Mouse (Mus musculus) layer of hippocampus, adult 9-11 months (tissue): ENCODE measurements around the gene Ache.

Experiments
- DNase-seq: peaks from one replicate; pipeline ENCODE4 v3.0.0; 2022

Gene Ache

DNA sequence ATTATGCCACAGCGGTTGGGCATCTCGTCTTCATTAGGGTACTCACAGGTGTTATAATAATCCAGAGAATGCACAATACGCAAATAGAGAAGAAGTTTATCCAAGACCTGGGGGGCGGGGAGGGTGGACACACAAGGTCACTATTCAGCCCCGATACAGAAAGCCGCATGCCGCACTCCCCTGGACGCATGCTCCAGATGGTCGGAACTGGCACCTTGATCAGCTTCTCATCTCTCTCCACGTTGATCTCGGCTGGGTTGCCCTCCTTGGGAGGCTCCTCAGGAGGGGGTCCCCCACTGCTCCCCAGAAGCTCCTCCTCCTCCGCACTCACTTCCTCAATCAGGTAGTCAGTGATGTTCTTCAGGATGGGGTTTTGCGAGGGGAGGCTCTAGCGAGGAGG, 9.8 kb downstream of the Ache start:
- DNase-seq = no peak

DNA sequence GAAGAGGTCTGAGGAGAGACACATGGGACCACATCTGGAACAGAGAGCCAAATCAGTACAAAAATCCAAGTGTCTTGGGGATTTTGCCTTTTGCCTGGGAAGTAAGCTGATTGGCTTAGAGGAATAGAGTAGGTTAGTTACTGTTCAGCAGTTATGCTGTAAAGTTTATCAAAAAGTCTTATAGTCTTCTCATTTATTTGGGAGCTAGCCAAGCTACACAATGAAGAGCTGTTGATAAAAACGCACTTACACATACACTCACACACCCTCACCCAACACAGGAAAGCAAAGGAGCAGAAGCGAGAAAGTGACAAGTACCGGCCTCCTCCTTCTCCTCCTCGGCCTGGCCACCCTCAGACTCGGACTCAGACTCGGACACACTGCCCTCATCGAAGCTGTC, 11.9 kb downstream of the Ache start:
- DNase-seq = no peak

DNA sequence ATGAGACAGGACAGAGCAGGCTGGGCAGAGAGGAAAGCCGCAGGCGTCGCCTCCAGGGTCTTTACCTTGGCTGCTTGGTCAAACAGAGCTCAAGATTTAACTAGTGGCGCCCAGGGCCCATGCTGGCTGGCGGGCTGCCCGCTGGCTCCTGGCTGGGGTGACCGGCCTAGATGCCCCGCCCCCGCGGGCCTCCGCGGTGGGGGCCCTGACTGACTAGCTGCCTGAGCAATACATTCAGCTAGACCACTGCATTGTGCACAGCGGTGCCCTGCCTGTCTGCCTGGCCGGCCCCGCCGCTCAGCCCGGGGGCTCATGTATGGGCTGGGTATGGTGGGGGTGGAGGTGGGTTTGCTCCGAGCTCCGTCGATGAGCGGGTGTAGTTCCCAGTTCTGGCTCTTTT, 13.9 kb downstream of the Ache start:
- no peak for DNase-seq

DNA sequence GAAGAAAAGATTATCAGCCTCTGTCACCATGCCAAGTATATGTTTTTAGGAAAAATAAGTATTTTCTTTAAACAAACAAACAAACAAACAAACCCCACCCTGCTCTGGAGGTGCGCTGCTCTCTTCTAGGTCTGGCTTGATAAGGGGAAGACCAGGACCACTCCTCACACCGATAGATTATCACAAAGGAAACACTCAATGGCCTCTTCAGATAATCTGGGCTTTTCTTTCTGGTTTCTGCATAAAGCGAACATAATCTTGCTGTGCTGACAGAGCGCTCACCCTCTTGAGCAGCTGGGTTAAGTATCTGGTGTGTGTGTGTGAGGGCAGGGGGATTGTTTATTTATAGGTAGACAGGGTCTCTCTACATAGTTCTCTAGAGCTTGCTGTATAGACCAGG, 16.3 kb downstream of the Ache start:
- no peak for DNase-seq

DNA sequence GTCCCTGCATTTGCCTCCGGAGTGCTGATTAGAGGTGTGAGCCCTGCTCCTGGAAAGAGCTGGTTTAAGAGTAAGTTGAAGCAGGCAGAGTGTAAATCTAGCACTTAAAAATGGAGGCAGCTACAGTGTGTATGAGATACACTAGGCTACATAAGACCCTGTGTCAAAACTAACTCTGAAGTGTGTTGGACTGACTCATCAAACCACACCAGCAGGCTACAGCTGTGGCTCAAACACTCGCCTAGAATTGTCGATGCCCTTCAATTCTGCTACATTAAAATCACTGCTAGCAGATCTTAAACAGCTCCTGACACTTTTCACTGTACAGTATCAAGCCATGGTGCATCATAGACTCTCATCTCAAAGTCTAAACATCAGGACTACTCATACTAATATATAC, 16.8 kb downstream of the Ache start:
- DNase-seq = no peak

DNA sequence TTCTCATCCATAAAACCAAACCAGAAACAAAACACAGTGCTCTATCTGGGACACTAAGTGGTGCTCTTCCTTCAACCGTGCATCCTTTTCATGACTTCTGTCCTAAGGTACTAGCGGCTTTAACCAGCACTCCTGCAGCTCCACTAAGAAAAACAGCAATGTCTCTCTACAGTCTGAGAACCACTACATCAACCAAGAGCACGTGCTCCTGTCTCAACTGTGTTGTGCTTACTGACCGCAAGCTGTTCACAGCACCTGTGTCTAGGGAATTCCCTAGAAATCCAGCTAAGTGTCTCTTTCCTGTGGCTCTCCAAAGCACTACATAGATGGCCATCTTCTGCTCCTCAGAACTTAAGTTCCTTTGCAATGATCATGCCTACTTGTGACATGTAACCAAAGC, 17.5 kb downstream of the Ache start:
- DNase-seq = no peak

DNA sequence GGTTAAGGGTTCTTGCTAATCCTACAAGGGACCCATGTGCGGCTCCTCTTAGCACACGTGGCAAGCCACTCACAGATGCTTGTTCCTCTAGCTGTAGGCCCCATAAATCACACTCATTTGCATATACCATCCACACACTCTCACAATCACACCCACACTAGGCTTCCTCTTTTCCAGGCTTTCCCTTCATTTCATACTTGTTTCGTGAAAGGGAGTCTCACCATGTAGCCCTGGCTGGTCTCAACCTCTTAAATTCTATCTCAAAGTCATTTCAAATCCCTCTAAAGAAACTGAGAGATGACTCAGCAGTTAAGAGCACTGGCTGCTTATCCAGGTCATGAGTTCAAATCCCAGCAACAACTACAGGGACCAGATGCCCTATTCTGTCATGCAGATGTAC, 18.5 kb downstream of the Ache start:
- DNase-seq = no peak

DNA sequence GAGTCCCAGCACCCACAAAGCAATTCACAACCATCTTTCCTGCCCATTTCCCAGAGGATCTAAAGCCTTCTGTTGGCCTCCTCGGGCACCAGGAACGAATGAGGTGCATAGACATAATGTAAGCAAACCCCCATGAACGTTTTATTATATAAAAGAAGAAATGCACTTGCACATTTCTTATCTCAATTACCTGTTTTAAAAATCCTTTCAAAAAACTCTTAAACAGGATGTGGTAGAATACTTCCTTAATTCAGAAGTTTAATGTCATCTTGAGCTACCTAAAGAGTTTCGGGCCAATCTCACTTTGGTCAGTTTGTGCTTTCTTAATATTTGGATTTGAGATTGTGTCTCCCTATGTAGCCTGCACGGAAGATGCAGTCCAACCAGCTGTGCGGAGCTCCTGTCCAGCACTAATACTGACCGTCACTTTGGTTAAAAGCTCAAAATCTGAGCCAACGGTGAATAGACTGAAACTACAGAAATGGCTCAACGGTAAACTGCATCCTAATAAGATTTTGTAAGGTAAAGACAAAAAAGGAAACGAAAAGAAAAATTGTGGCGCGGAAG, 19.2 kb downstream of the Ache start:
- DNase-seq = no peak

DNA sequence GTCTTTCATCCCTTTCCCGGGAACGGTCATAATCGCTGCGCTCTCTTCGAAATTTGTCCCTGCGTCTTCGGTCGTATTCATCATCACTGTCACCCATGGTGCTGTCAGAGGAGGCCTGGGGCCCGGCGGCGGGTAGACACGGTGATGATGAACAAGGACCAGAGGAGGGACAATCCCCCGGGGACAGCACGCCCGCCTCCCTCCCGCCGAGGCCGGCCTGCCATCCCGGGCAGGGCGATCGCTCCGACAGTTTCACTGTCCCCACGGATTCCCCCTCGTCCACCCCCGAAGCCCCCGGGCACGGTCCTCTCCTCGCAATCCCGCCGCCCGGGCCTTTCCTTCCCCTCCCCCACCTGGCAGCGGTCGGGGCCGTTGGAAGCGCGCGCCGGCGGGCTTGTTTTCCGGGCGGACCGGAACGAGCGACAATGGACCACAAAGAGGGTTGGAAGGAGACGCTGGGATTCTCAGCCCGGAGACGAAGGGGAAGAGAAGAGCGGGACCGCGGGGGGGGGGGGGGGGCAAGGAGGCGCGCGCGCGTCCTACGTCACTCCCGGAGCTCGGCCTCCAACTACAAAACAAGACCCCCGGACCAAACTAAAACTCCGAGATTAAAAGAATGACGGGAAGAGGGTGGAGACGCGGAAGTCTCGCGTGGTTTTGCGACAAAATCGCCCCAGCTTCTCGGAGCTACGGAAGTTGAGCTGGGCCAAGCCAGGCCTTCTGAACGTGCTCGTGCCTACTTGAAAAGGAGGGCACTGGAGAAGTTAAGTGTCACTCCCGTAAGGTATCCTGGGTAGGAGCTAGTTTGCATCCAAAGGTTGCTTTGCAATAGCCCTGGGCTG, 20.0 kb downstream of the Ache start, which contains the start of gene Srrt:
TSS of gene Srrt (minus strand) at position 604 of the 842 bp plus-strand sequence.
- peak; percentile 93 for DNase-seq

DNA sequence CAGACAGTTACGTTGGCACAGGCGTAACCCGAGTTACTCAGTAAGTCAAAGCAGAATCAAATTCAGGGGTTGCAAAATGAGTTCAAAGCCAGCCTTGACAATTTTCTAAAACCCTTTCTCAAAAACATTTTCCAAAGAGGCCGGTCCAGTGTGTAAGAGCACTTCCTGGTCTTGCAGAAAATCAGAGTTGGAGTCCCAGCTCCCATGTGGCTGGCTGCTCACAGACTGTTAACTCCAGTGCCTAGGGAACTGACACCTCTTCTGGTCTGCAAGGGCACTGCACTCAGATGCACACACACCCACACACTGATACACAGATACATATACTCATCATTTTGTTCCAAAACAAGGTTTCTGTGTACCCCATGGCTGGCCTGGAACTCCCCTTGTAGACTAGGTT, 21.0 kb downstream of the Ache start:
- no peak for DNase-seq

DNA sequence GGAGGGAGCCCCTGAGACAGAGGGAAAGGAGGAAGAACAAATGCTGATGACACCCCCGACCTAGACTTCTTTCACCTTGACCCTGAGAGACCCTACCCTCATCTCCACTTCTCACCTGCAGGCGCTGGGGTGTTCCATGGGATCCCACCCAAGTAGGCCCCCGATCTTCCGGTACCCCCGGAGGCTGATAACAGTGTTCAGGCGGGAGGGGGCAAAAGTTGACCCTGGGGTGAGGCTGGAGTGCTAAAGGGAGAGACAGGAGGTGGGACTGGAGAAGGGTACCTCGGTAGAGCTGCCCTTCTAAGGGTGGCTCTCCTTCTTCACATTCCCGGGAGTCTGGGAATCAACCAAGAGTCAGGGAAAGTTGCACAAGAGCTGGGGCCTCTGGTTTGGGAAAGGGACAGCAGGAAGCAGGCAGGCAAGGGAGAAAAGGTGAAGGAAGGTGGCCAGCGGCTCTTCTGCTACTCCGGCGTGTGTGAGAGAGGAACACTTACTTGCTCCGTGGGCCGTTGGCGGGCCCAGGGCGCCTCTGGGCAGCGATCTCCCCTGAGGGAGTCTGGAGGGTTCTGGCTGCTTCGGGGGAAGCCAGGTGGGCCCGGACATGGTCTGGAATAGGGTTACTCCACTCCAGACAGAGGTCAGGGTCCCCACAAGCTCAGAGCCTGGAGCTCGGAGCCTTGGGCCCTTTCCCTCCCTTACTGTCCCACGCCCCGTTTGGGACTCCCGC, 26.3 kb downstream of the Ache start:
- no peak for DNase-seq

DNA sequence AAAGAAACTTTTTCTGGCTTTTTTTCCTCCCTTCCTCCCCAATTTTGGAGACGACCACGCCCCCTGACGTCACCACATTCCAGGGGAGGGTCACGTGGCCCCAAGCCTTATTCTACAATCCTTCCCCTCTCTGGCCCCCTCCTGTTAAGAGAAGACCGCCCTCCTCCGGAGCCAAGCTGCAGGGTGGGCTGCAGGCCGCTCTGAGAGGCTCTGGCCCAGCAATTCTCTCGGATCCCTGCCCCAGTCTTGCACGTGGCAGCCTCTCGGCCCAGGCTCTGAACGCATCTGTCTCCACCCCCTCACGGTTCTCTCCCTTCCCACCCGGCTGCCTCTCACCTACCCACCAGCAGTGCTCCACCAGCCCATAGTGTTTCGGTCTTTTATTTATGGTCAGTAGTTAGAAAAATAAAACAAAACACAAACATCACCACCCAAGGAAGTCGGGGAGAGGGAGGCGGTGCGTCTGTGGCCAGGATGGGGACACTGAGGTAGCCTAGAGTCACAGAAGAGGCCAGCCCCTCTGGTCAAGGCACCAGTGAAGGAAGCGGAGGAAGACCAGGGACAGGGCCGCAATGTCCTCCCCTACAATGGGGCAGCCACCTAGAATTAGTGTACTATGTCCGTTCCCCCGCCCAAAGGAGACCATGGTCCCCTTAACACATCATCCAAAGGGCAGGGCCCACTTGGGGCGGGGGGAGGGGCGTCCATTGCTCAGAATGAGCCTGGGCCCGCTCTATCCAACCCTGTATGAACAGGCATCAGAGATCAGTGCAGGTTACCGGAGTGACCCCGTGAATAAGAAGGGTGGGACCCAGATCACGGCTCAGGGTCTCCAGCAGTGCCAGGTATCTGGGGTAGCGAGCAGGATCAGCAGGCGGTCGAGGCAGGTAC, 27.1 kb downstream of the Ache start, which contains the start of gene Trip6:
TSS of gene Trip6 (minus strand) at position 212 of the 891 bp plus-strand sequence.
- no peak for DNase-seq

DNA sequence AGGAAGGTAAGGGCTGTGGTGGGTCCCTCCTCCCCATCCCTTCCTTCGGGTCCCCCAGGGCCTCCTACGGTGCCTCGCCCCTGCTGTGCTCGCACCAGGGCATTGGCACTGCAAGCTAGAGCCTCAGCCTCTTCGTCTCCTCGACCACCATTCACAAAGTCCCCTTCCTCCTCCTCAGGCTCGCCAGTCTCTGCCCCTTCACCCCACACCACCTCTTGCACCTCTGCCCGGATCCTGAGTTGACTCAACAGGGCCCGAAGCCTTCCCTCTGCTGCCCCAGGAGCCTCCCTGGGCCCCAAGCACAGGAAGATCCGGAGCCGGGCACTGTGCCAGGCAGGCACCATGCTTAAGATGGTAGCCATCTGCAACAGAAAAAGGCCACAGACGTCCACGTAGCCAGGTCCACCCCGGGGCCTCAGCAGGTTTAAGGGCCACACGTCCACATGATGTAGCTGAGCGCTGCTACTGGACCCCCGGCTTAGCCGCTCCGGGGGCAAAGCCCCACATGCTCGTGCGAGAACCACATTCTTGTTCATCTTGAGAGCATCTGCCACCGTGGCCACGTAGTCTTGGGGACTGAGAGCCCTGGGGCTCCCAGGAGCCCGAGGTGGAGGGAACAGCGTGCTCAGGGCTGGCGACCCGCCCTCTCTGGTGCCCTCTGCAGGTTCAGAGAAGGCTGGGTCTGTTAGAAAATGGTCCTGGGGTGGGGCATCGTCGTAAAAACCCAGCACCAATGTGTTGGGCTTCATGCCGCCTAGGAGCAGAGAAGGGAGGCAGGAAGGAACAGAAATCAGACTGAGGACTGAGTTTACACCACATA, 28.0 kb downstream of the Ache start:
- DNase-seq = no peak

DNA sequence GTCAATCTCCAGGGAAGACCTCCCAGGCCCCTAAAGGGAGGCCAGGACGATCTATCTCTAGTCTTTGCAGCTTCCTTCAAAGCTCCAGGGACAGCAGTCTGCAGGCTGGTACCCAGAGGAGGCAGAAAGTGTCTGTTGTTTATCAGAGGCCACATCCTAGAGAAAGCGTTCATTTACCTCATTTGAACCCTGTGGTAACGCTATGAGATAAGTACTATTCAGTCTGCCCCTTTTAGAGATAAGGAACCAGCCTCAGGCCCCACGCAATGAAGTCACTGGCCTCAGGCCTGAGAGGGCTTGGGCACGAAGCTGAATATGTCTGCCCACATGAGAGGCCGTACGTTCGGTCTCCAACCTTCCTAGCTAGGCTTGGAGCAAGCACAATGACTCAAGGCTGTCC, 30.0 kb downstream of the Ache start:
- DNase-seq = no peak

DNA sequence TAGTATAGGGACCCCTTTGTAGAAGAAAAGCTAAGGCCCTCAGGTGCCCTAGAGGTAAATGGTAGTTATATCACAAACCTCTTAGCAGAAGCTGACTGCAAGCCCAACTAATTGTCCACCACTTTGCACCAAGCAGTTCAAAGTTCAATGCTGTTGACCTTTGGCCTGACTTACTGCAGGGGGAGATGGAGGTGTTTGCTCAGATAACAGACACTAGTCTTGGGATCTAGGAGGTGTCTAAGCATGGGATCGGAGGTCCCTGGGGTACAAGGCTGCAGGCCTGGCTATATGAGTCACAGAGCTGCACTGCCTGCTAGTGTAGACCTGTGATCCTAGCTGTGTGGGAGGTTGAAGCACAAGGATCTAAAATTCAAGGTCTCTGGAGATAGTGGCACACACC, 31.3 kb downstream of the Ache start:
- DNase-seq = no peak

DNA sequence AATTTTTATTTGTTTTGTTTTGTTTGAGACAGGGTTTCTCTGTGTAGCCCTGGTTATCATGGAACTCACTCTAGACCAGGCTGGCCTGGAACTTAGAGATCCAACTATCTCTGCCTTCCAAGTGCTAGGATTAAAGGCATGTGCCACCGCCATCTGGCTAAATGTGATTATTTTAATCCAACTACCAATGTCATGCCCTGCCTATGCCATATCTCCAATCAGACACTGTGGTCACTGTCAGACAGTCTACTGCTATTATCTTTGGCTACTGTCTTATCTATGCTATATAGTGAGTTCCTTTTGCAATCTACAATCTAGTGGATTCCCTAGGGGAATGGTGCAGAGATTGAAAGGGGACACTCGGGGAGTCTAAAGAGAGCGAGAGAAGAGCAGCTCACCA, 33.7 kb downstream of the Ache start:
- DNase-seq = no peak

DNA sequence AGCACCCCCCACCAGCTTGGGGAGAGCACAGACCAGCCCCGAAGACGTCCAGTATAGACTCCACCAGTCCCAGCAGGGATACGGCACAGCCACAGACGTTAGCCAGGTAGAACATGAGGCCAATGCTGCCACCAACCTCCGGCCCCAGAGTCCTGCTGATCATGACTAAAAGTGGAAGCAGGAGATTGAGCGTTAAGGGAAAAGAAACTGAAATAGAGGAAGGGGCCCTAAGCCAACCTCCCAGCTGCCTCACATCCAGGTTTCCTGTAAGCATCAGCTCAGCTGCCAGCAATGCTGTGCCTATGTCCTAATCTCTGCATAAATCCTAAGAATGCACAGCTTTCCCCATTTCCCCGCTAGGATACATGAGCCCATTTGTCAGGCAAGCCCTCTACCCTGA, 43.6 kb downstream of the Ache start:
- no peak for DNase-seq

DNA sequence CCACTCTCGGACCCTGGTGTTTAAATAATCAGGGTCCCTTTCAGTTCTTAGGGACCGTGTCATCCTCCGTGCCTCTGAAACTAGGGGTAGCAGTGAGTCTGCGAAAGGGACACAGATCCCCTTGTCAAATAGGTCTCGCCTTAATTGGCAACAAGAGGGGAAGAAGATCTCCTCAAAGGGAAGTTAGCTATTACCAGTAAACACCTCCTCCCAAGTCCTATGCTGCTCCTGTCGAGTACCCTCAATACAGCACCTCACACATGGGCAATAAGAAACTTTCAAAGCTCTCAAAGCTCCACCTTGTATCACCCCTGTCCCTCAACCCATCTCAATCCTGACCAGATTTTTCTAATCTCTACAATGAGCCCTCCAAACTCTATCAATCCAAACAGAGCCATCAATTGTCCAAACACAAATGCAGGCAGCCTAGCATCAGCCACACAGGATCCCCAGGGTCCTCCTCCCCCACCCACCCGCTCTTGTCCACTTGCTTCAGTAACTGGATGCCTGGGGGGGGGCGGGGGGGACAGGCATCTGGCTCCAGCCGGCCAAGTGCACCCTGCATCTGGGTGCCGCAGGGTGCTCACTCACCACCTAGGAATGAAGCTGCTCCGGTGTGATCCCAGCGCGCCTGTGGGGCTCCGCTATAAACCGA, 45.7 kb downstream of the Ache start:
- DNase-seq = no peak

DNA sequence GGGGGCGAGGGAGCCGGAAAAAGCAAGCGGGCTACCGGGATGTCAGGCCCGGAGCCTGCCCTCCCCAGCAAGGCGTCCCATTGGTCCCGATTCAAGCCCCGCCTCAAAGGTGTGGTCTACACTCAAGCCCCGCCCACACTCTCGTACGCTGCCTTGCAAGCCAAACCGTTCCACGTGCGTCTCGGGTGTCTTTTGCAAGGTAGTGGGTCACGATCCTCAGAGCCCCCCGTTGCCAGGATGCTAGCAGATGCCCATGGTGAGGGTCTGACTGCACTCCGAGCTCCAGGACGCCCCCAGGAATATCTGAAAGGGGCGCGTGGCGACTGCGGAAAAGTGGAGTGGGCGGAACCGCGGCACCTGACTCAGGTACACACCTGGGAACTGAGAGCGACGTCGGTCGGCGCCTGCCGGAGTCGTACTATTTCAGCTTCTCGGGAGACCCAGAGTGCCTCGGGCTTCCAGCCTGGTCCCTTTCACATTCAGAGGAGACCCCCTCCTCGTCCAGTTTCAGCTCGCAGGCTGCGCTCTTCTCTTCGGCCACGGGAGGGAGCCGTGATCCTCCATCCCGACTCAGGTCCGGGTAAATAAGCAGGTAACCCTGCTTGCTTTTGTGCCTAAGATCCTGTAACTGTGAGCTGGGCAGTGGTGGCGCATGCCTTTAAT, 46.3 kb downstream of the Ache start, which contains the start of gene Slc12a9:
TSS of gene Slc12a9 (minus strand) at position 86 of the 663 bp plus-strand sequence.
- peak; percentile 95 for DNase-seq

DNA sequence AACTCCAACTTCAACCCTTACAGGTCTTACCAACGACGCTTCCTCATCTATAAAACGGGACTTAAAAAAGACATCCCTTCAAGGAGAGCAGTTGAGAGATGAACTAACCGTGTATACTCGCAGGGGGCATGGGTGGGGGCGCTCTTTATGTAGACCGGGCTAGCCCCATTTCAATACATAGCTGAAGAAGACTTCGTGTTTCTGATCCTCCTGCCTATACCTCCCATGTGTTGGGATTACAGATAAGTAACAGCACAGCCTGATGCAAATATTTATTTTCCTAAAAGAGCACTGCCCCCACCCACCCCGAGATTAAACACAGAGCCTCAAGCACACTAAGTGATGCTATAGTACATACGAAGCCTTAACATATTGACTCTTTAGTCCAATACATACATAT, 47.0 kb downstream of the Ache start:
- DNase-seq = no peak

DNA sequence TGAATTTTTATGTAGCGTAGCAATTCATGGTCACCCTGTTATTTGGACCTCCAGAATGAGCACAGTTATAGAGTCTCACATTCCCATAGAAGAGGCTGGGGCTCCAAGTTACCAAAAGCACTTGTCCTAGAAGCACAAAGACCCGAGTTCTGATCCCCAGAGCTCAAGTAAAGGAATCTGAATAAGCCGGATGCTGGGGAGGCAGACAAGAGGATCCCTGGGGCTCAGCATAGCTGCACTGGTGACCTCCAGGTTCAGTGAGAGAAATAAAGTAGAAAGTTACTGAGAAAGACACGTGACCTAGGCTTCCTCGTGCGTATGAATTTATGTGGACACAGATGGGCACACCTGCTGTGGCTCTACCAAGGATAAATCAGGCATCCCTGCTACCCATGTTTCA, 47.7 kb downstream of the Ache start:
- DNase-seq = no peak
